Mouse (Mus musculus) gastrocnemius, adult 2 months (tissue): ENCODE data around the gene Siva1. TPM values are rescaled to one million over a fixed set of nuclear protein-coding genes. Genes with fewer than 3 reads are reported as not detected.

Source experiments
- DNase-seq: peaks from one replicate; pipeline ENCODE4 v3.0.0; 2022
- H3K27ac ChIP-seq: fragments of 200-600 bp; 2 replicates; pipeline ENCODE4 v1.8.1; 2022; ENCODE audit warnings: mild to moderate bottlenecking
- H3K4me3 ChIP-seq: fragments of 200-600 bp; 2 replicates; pipeline ENCODE4 v1.8.1; 2022; ENCODE audit warnings: mild to moderate bottlenecking, moderate library complexity
- CTCF ChIP-seq: fragments of 200-600 bp; IDR thresholded peaks from 2 replicates; pipeline ENCODE4 v1.8.1; 2022; ENCODE audit warnings: antibody characterized with exemption, mild to moderate bottlenecking, moderate library complexity
- intact Hi-C: fragments of 180-260 bp; cut with DNase I; formaldehyde crosslinking; loops from one replicate; pipeline ENCODE4 v1.15.1; 2025
- total RNA-seq, 2 experiments: library from RNA; stranded (reverse); gene quantifications; 2 replicates each; pipeline ENCODE4 v1.2.3; 2021

Siva1 gene
- total RNA-seq, 2 experiments from 2014 or later: 18.6 to 25.3 TPM

DNA sequence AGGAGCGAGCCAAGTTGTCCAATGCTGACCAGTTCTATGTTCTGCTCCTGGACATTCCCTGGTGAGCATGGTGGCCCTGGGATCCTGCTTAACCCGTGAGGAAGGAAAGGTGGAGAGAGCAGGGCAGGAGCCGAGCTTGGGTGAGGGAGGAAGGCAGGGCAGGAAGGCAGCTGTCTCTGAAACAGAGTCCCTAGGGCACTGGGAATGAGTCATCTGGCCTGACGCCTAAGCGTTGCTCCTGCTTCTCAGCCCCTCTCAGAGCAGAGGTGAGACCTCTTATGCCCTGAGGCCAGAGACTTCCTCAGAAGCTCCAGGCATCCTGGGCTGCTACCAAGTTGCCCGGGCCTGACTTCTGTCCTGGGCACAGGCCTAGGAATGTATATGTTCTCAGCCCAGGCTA lies 37.5 kb upstream of the Siva1 start:
- no peak overlapping the region for H3K4me3 ChIP-seq
- H3K27ac ChIP-seq: no peak overlapping the region
- intact Hi-C loops: no loop called here
- TF ChIP-seq CTCF: no peak
- DNase-seq: peak; percentile 55

DNA sequence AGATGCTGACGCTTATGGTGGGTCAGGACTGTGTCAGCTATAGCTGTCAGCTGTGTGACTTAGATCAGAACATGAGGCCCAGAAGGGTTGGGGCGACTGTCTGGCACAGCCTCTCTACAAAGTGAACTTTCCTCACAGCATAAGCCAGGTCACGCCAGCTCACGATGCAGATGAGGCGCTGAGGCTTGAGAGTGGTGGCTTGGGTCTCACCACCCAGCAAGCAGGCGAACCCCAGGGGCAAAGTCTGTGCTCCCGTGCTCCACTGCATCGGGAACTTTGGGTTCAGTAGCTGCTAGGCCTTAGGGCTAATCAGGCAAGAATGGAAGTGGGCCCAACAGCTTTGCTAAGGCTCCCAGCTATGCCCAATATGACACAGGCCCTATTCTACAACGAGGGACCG lies 35.4 kb upstream of the Siva1 start:
- no peak for DNase-seq
- Histone ChIP-seq H3K4me3 (no peak overlapping the region), H3K27ac (no peak overlapping the region)
- intact Hi-C loops: no loop called here
- TF ChIP-seq CTCF: no peak

DNA sequence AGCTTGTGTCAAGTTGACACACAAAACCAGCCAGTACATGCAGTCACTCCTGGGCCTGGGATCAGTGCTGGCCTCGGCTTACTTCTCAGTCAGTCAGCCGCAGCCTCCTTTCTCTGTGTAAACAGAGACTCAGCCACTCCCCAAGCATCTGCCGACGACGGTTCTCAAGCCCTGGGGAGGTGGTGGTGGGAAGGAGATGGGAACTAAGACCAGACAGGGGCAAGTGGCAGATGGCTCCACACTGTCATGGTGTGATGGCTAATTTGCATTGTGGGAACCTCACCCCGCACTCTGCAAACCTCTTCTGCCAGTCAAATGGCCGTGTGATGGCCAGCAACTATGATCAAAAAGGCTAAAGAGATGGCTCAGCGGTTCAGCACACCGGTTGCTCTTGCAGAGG lies 27.8 kb upstream of the Siva1 start:
- no peak for TF ChIP-seq CTCF
- Histone ChIP-seq H3K27ac (peak overlapping the region; percentile 99; the same call in 1 of the 2 replicates), H3K4me3 (no peak overlapping the region)
- DNase-seq: no peak
- intact Hi-C loops: no loop called here

DNA sequence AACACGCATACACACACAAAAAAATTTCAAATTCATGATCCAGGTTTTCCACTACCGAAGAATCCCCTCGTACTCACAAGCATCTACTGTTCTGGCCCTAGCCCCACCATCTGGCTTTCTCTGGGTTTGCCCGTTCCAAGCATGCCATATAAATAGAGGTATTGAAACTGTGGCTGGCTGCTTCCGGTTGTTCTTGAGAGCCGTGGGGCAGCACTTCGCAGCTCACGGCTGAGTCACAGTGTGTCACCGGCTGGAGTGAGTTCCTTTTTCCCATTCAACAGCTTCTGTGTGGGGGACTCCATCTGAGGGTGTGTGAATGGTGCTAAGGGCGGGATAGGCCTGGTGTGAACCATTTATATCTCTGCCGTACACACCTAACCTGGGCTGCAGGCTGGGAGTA lies 27.3 kb upstream of the Siva1 start:
- intact Hi-C loops: no loop called here
- DNase-seq: no peak
- Histone ChIP-seq H3K27ac (peak overlapping the region; percentile 99), H3K4me3 (no peak overlapping the region)
- TF ChIP-seq CTCF: no peak

DNA sequence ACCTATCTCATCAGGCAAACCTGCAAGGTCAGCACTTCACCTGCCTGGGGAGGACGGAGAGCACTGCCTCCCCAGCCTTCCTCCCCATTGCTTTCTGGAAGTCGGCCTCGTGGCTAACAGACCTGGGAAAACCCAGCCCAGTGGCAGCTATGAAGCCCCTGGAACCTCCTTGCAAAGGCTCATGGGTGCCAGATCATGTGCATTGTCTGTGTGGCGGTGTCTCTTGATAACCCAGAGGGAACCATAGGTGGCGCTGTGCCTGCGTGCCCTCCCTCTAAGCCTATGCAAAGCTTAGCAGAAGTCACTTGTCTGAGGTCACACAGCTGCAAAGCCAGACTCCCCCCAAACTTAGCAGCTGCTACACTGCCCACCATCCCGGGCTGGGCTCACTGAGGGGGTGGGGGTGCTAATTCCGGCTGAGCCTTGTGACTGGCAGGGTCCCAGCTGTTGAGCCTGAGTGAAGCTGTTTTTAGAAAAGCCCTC lies 26.5 kb upstream of the Siva1 start:
- Histone ChIP-seq H3K4me3 (peak overlapping the region; percentile 87), H3K27ac (peak overlapping the region; percentile 99)
- intact Hi-C loops: no loop called here
- TF ChIP-seq CTCF: peak; percentile 84
- DNase-seq: peak; percentile 92

DNA sequence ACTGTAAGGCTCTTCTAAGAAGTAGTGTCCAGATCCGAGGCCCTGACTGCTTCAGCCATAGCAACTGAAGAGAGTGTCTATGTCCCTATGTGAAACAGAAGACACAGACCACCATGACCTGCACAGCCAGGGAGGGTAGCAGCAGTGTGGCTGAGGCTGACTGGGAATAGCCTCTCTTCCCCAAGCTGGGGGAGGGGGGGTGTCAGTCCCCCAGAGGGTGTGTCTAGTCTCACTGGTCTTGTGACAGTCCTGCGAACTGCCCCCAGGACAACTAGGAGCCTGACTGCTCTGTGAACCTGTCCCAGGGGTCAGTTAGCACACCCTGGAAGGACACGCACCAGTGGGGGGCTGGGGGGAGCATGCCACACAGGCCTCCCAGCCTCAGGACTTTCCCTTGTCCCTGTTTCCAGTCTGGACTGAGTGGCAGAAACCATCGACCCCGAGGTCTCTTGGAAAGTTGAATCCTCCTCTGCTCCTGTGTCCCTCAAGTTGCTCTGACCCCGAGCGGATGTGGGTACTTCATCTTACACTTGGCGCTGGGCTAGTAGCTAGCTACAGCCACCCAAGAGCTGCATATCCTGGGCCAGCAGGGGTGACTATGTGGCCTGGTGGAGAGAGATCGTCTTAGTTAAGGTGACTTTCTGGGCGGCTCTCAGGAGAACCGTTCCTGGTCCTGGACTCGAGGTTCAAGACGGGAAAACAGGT lies 25.3 kb upstream of the Siva1 start:
- DNase-seq: peak; percentile 89
- intact Hi-C loops: no loop called here

DNA sequence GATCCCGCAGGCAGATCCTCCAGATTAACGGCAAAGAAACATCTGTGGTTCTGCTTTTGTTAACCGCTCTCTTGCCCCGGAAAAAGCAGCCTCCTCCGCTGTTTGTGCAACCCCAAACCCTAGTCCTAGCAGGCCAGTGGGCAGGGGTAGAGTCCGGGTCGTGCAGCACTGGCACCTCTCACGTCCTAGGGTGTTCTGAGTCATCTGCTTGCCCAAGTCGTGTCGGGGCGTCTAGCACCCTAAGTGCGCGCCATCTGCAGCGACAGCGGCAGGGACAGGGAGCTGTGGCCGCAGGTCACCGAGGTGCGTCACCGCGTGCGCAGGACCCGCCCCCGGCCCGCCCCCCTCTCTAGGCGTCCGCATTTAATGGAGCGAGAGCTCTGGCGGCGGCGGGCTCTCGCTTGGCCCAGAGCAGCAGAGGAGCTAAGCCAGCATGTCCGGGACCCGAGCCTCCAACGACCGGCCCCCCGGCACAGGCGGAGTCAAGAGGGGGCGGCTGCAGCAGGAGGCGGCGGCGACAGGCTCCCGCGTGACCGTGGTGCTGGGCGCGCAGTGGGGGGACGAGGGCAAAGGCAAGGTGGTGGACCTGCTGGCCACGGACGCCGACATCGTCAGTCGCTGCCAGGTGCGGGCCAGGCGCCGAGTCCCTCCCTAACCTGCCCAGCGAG lies 24.7 kb upstream of the Siva1 start, which contains the start of gene Adssl1:
Gene Adssl1, plus strand, starts transcription at position 360 of the 668 bp plus-strand sequence.
- peak; percentile 91 for DNase-seq
- TF ChIP-seq CTCF: no peak
- peak within 1 kb of the TSS; percentile 87 for H3K4me3 ChIP-seq
- peak within 1 kb of the TSS; percentile 99 for H3K27ac ChIP-seq
- intact Hi-C loops: no loop called here

More for the DNA sequence above, 25.3 kb upstream of the Siva1 start:
- H3K4me3 ChIP-seq: peak overlapping the region; percentile 87
- TF ChIP-seq CTCF: no peak
- H3K27ac ChIP-seq: peak overlapping the region; percentile 99

DNA sequence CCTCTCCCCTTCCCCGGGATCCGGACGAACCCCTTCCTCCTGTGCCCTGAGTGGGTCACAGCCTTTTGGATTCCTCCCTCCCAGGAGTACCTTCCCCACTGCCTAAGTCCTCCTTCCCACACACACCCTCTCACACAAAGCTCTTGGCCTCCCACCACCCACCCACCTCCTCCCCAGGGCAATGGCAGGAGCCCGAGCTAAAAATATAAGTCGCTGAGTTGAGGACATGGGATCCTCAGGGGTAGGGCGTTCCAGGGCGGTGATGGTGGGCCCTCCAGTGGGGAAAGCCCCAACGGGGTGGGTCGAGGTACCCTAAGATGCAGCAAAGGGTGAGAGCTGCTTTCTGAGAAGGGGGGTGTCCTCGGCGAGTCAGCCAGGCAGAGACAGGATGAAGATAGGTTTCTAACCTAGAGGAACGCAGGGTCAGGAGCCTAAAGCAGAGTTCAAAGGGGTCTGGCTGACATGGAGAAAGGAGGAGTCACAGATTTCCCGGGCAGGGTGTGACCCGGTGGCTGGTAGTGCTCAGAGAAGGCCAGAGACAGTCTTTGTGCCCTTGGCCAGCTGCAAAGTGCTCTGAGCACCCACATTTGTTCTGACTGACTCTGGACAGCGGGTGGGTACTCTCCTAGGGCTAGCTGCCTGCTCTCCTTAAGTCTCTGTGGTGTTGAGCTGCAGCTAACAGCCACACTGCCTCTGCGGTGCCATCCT lies 24.0 kb upstream of the Siva1 start:
- peak overlapping the region; percentile 87 for H3K4me3 ChIP-seq
- peak overlapping the region; percentile 99 for H3K27ac ChIP-seq
- intact Hi-C loops: no loop called here
- DNase-seq: peak; percentile 86
- no peak for TF ChIP-seq CTCF

DNA sequence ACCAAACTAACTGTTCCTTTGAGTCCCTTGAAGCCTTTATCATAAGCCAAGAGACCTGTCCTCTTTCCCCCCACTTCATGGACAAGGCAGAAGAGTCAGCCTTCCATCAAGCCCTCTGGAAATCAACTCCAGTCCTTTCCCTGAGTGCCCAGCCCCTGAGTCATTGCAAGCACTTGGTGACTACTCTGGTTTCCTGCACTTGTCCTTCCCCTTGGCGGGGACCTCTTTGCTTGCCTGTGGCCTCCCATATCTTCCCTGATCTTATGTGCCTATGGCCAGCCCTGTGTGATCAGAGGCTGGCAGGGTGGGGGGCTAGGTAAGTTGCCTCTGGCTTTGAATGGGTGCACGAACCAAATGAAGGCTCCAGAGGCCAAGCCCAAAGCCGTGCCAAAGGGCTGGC lies 22.6 kb upstream of the Siva1 start:
- H3K4me3 ChIP-seq: peak overlapping the region; percentile 87
- DNase-seq: peak; percentile 58
- H3K27ac ChIP-seq: peak overlapping the region; percentile 99
- intact Hi-C loops: no loop called here
- no peak for TF ChIP-seq CTCF

DNA sequence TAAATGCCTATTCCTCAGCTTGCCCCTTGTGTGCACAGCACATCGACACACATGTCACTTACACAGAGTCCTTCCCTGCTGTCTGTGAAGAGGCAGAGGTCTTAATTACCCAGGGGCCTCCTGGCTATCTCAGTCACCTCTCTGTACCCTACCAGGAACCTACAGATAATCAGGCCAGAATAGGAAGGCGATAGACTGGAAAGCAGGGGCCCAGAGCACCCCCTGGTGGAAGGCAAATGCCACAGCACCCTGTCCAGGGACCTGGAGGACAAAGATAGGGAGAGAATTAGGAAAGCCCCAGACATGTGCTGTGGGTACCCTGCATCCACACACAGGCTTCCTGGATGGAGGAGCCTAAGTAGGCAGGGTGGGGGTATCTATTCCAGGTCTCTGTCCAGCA lies 20.7 kb upstream of the Siva1 start:
- Histone ChIP-seq H3K4me3 (peak overlapping the region; percentile 87), H3K27ac (peak overlapping the region; percentile 99)
- DNase-seq: peak; percentile 79
- peak; percentile 99 for TF ChIP-seq CTCF
- intact Hi-C loops: loop anchor here (1.0 kb wide), 1 partner anchor 71 kb away; no protein-coding TSS in a partner anchor

DNA sequence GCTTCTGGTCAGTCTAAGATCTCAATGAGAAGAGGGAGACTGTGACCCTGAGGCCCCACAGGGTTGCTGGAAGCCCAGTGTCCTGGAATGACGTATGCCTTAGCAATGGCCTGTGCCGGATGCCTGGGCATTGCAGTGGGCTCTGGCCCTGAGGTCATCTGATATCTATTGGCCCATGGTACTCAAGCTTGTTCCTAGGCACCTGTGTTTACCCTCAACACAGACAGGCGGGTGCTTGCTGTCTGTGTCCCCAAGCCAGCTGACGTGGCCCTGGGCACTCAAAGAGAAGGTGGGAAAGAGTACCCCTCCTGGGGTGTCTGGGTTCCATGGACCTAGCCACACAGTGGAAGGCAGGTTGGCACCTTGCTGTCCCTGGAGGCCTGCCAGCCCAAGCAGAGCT lies 18.8 kb upstream of the Siva1 start:
- no peak for TF ChIP-seq CTCF
- intact Hi-C loops: no loop called here
- H3K4me3 ChIP-seq: peak overlapping the region; percentile 39
- H3K27ac ChIP-seq: peak overlapping the region; percentile 99
- peak; percentile 79 for DNase-seq

DNA sequence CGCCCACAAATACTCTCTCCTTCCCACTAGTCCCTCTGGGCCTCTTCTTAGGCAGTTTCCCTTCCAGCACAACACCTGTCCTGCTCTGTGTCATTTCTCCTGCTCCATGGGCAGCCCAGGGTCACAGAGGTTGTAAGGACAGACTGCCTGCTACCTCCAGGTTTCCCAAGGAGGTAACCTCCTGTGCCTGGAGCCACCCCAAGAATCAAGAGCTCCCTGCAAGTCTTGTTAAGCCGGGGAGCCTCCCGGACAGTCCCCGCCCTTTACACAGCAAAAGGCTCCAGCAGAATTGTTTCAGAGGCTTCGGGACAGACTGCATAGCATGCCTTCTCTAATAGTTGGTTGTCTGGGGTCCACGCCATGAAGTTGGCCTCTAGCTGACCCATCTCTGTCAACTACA lies 18.0 kb upstream of the Siva1 start:
- peak; percentile 58 for DNase-seq
- Histone ChIP-seq H3K4me3 (peak overlapping the region; percentile 39), H3K27ac (peak overlapping the region; percentile 99)
- TF ChIP-seq CTCF: no peak
- intact Hi-C loops: no loop called here
